Mouse (Mus musculus) stomach, adult 2 months (tissue): Measurements from ENCODE around the gene Mtf1. TPM values are rescaled to one million over a fixed set of nuclear protein-coding genes. Genes with fewer than 3 reads are reported as not detected.

Source experiments
- polyA plus RNA-seq: library from polyadenylated mRNA; depleted of rRNA; stranded (reverse); fragments of >200 nt; gene quantifications from 2 replicates; pipeline ENCODE4 v1.2.3, GENCODE M21; 2012; rRNA removed

Gene Mtf1
- 2.1 TPM in 2 replicates for polyA plus RNA-seq

DNA sequence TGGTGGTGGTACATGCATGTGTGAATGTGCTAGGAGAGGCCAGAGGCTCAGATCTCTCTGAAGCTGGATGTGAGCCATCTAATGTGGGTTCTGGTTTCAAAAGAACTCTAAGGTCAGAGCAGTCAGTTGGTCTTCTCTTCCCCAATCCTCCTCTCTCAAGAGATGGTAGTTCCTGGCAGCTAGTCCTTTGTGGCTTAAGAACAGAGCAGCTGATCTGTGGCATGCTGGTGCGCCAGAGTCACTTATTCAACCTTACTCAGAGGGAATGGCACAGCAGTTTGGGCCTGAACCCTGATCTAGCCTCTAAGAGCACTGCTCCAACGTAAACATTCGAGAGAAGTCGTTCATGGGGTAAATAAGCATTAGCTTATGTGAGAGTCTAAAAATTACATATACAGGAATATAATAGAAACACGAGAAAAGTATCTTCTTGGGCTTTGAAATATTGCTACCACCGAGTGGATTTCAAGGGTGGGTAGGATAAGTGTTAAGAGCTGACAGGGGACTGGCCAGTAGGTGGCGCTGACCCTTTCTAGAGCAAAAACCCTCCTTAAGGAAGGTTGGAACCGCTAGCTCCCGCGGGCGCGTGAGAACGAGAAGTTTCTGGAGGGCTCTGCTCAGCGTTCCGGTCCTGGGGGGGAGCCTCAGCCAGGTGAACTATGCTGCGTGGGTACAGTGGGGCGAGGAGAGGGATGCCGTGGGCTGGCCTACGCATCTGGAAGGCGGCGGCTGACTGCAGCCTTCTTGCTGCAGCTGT, at the start of gene Mtf1:
TSS of gene Mtf1 (plus strand) at position 553 of the 757 bp plus-strand sequence.

DNA sequence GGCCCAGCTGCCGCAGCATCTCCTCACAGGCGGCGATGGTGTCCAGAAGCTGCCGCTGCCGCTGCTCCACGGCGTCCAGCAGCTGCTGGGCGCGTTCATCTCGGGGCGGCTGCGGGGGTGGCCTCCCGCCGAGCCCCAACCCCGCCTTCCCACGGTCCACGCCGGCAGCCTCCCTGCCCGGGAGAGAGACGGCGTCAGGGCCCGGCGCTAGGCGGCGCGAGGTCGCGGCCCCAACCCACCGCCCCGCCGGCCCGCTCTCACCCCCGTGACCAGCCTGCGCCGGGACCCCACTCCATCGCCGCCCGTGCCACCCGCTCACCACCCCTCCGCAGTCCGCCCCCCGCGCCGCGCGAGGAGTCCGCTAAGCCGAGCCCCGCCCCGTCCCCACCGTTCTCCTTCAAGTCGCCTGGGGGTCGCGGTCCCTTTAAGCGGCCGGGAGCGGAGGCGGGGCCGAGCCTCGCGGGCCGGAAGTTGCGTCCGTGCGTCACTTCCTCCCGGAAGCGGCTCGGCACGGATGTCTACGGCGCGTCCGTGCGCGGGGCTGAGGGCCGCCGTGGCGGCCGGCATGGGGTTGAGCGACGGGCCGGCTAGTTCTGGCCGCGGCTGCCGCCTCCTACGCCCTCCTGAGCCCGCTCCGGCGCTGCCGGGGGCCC, 48.5 kb downstream of the Mtf1 start, which contains the start of gene Yrdc:
TSS of gene Yrdc (plus strand) at position 419 of the 653 bp plus-strand sequence.

DNA sequence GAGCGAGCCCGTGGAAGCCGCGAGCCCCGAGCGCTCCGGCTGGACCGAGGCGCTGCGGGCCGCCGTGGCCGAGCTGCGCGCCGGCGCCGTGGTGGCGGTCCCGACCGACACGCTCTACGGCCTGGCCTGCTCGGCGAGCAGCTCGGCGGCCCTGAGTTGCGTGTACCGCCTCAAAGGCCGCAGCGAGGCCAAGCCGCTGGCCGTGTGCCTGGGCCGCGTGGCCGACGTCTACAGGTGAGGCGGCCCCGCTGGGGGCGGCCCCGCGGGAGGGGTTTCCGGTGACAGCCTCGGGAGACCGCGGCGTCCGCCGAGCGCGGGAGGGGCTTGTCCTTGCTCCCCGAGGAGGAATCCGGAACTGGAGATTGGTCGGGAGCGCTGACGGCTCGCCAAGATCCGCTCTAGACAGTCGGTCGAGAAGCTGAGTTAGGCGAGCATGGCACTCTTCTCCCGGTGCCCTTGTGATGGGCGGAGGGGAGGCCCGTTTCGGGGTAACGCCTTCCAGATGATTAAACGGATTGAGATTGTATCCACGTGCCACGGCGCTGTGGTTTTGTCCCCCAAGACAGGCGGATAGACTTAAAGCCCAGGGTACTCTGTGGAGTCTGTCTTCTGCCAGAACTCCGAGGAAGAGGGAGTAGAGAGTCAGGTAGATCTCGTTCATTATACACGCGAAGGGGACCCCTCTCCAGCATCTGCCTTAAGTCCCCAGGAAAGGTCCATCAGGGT, 49.2 kb downstream of the Mtf1 start, which contains the start of gene 1110065P20Rik:
TSS of gene 1110065P20Rik (minus strand) at position 264 of the 726 bp plus-strand sequence.

DNA sequence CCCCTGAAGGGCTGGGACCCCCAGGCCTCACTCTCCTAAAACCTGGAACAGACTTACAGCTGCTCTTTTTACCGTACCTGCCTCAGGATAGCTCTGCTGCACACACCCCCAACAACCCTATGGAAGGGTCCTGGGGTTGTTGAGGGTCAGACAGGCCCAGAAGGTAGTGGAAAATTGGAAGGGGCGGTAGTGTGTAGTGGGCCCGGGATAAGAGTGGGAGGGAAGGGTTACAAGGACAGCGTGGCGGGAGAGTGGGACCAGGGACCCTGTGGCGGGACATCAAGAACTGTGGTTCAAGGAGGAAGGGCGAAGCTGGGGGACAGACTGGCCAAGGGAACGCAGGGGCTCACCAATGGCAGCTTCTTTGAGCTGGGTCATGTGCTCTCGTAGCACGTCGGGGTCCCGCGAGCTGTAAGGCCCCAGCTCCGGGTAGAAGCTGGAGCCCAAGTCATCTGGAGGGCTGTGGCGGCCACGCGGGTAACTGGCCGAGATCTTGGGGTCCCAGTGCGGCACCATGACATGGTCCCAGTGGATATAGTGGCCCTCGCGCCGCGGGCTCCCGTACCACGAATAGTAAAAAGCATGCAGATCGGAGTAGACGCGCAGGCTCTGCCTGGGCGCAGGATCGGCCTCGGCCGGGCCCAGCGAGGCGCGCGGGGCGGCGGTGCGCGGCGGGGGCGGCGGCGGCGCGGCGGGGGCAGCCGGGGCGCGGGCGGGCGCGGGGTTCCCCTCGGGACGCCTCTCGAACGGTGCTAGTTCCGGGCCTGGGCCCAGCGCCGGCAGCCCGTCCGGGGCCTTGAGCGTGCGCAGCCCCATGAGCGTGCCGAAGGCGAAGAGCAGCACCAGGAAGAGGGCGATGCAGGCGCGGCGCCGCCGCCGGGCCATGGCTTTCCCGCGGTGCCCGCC, 59.6 kb downstream of the Mtf1 start, which contains the start of gene Maneal:
TSS of gene Maneal (minus strand) at position 889 of the 906 bp plus-strand sequence.

DNA sequence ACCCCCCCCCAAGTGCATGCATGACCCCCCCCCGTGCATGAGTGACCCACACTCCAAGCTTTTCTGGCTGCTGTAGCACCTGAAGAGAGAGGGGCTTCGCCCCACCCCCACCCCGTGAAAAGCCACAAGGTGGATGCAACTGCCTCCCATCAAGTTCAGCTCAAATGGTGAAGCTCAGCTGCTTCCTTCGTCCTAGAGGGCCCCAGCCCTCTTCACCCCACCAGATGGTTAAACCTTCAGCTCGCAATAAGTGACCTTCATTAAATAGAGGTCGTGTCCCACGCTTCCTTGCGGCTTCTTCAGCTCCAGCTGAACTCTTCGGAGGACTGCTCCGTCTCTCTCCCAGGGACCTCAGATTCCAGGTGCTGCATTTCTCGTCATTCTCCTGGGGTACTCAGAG, 78.7 kb downstream of the Mtf1 start, which contains the start of gene Epha10:
TSS of gene Epha10 (plus strand) at position 301 of the 400 bp plus-strand sequence.

Other genes with a start within 250 kb of the Mtf1 start
- not detected in 2 replicates for gene 3100002H09Rik, start 191.3 kb upstream of the Mtf1 start, polyA plus RNA-seq
- 0.76 and 1.7 TPM in 2 replicates for gene Pou3f1, start 145.3 kb upstream of the Mtf1 start, polyA plus RNA-seq
- gene Utp11, start 108.5 kb upstream of the Mtf1 start, polyA plus RNA-seq: 0.92 and 1.8 TPM in 2 replicates
- gene Fhl3, start 101.4 kb upstream of the Mtf1 start, polyA plus RNA-seq: 28.0 and 43.1 TPM in 2 replicates
- 2.1 and 2.4 TPM in 2 replicates for gene Sf3a3, start 87.3 kb upstream of the Mtf1 start, polyA plus RNA-seq
- 12.7 and 14.2 TPM in 2 replicates for gene Inpp5b, start 60.3 kb upstream of the Mtf1 start, polyA plus RNA-seq
- gene Yrdc, start 48.6 kb downstream of the Mtf1 start, polyA plus RNA-seq: 16.7 and 25.2 TPM in 2 replicates
- gene 1110065P20Rik, start 49.1 kb downstream of the Mtf1 start, polyA plus RNA-seq: 20.4 and 33.6 TPM in 2 replicates
- 0.37 and 0.65 TPM in 2 replicates for gene Maneal, start 60.1 kb downstream of the Mtf1 start, polyA plus RNA-seq
- not detected in 2 replicates for gene Epha10, start 78.8 kb downstream of the Mtf1 start, polyA plus RNA-seq
- 5.5 and 9.2 TPM in 2 replicates for gene 9930104L06Rik, start 134.9 kb downstream of the Mtf1 start, polyA plus RNA-seq
- 8.1 and 8.8 TPM in 2 replicates for gene Cdca8, start 137.2 kb downstream of the Mtf1 start, polyA plus RNA-seq
- gene Rspo1, start 184.3 kb downstream of the Mtf1 start, polyA plus RNA-seq: 3.5 and 4.6 TPM in 2 replicates
- 2.2 and 3.5 TPM in 2 replicates for gene Gnl2, start 214.5 kb downstream of the Mtf1 start, polyA plus RNA-seq